Comparison of ENCODE assay signal across 8 mouse cellular contexts in genomic region chr2:119108554-119108953, GRCm38 (mm10). TPM values are rescaled to one million over a fixed set of nuclear protein-coding genes. Genes with fewer than 3 reads are reported as not detected.
DNase-seq lines count a peak whose midpoint lies in the region; ATAC-seq and TF ChIP-seq lines count a peak whose summit lies in the region.

No protein-coding gene starts in this region.

- H3K4me2 ChIP-seq in forebrain, postnatal 0 days (ENCODE audit: low read depth) = no peak overlapping the region

- H3K9me3 ChIP-seq in forebrain, postnatal 0 days (ENCODE audit: low read length) = no peaks in the 10 kb centered on the region

- WGBS in forebrain, postnatal 0 days = 76% methylated on average over 4 of the region's 4 CpGs

- ATAC-seq in forebrain, postnatal 0 days = no peak

- no peaks in the 10 kb centered on the region for H3K27me3 ChIP-seq in forebrain, postnatal 0 days (ENCODE audit: insufficient read depth, low read length)

- no peak overlapping the region for H3K9ac ChIP-seq in forebrain, postnatal 0 days

- no peak overlapping the region for H3K4me3 ChIP-seq in forebrain, postnatal 0 days (ENCODE audit: low read depth, low read length)

- TF ChIP-seq CTCF in forebrain, postnatal 0 days (IDR thresholded peaks at IDR 0.05; ENCODE audit: low read depth) = no peak

- H3K36me3 ChIP-seq in forebrain, postnatal 0 days (ENCODE audit: insufficient read depth) = no peaks in the 10 kb centered on the region

- no peak overlapping the region for H3K27ac ChIP-seq in forebrain, postnatal 0 days (ENCODE audit: low read depth, low read length)

- no peaks in the 10 kb centered on the region for H3K4me1 ChIP-seq in forebrain, postnatal 0 days (ENCODE audit: insufficient read depth)

- intact Hi-C loops in gastrocnemius, postnatal 14 days (cut with DNase I; ENCODE audit: low total_unique reads) = no loop called here

- peak; percentile 10 for DNase-seq in ovary, adult 18-20 months (ENCODE audit: low spot score)
- no peak for DNase-seq in ovary, postnatal 10 days (ENCODE audit: low spot score)
- DNase-seq in c-Kit-positive CD71-positive TER-119-negative erythroid progenitor cells, embryonic 14.5 days (ENCODE audit: low read depth) = peak; percentile 72
- DNase-seq in kidney, postnatal 36 days = peak; percentile 53 to 82
- peak; percentile 35 for DNase-seq in thymus, postnatal 14 days
- no peak for DNase-seq in gastrocnemius, postnatal 14 days
- DNase-seq in forebrain, postnatal 0 days = no peak
- no peak for DNase-seq in cerebellum, adult 9-10 months

RNA-seq across cellular contexts. Expression of gene Rad51, which starts 4.0 kb away (rescaled TPM):
- 1 to 10 TPM; 2.6 to 3.1 TPM for total RNA-seq in gastrocnemius, postnatal 14 days (2021)
- 1.2 and 1.4 TPM in 2 replicates for total RNA-seq in forebrain, postnatal 0 days (2014; rRNA removed)
- polyA plus RNA-seq in forebrain, postnatal 0 days (2015; fragmentation: Nextera tagmentation; extraction: Ambion mirVana) = 6.3 and 8.4 TPM in 2 replicates

RNA-seq across cellular contexts. Expression of gene Rmdn3, which starts 48.3 kb away (rescaled TPM):
- 1 to 10 TPM; 4.8 to 5.5 TPM for total RNA-seq in gastrocnemius, postnatal 14 days (2021)
- 45.8 and 57.3 TPM in 2 replicates for total RNA-seq in forebrain, postnatal 0 days (2014; rRNA removed)
- polyA plus RNA-seq in forebrain, postnatal 0 days (2015; fragmentation: Nextera tagmentation; extraction: Ambion mirVana) = 36.4 and 39.5 TPM in 2 replicates

RNA-seq across cellular contexts. Expression of gene Gchfr, which starts 59.0 kb away (rescaled TPM):
- under 1 TPM in 1 of 2 experiments, not detected in 1; 0.57 TPM for total RNA-seq in gastrocnemius, postnatal 14 days (2021)
- 0.38 TPM in 1 of 2 replicates, not detected in the other for total RNA-seq in forebrain, postnatal 0 days (2014; rRNA removed)
- polyA plus RNA-seq in forebrain, postnatal 0 days (2015; fragmentation: Nextera tagmentation; extraction: Ambion mirVana) = 1.5 and 1.9 TPM in 2 replicates

Comparison
In these comparisons a context has a peak if more than half of its experiments do, and no peak if none do; other contexts are left out.
1. DNase-seq: peak in ovary, adult 18-20 months (single experiment), c-Kit-positive CD71-positive TER-119-negative erythroid progenitor cells, embryonic 14.5 days (single experiment), kidney, postnatal 36 days (2 of 2) and thymus, postnatal 14 days (single experiment); none in ovary, postnatal 10 days (single experiment), gastrocnemius, postnatal 14 days (single experiment), forebrain, postnatal 0 days (single experiment) and cerebellum, adult 9-10 months (single experiment).